Mouse (Mus musculus) kidney, postnatal 0 days (tissue): Measurements from ENCODE around the gene Snx8. TPM values are rescaled to one million over a fixed set of nuclear protein-coding genes. Genes with fewer than 3 reads are reported as not detected.
"Not testable (repeated sequence)": the region's sequence is repeated elsewhere in the genome, so short reads cannot be mapped to it uniquely, and the experiment has no call there.

Experiments
- ATAC-seq: fragments of 200-750 bp; cut with Nextera tagmentation; replicated peaks from 2 replicates; pipeline ENCODE4 v1.8.0; 2017; ENCODE audit warnings: low read depth, moderate number of reproducible peaks, moderate TSS enrichment, moderate library complexity; ENCODE audit not compliant: low FRiP score
- DNase-seq: peaks from one replicate; pipeline ENCODE4 v3.0.0-alpha.2; 2016; ENCODE audit warnings: low spot score
- H3K27ac ChIP-seq: fragments of 300-500 bp; sonication (generic); 2 replicates; pipeline ENCODE4 v1.5.1; 2014; ENCODE audit warnings: mild to moderate bottlenecking
- H3K27me3 ChIP-seq: fragments of 300-500 bp; sonication (generic); 2 replicates; pipeline ENCODE4 v1.6.1; 2014; ENCODE audit warnings: low read length, mixed read lengths; ENCODE audit not compliant: insufficient read depth
- H3K36me3 ChIP-seq: fragments of 300-500 bp; sonication (generic); 2 replicates; pipeline ENCODE4 v1.6.1; 2014; ENCODE audit warnings: low read length, mixed read lengths; ENCODE audit not compliant: insufficient read depth
- H3K4me1 ChIP-seq: fragments of 300-500 bp; sonication (generic); replicated peaks from 2 replicates; pipeline ENCODE4 v1.6.1; 2014; ENCODE audit warnings: antibody characterized with exemption, low read length, mixed read lengths; ENCODE audit not compliant: insufficient read depth
- H3K4me2 ChIP-seq: fragments of 300-500 bp; sonication (generic); 2 replicates; pipeline ENCODE4 v1.6.1; 2014; ENCODE audit warnings: mild to moderate bottlenecking, low read length, moderate library complexity, mixed read lengths
- H3K4me3 ChIP-seq: fragments of 300-500 bp; sonication (generic); replicated peaks from 2 replicates; pipeline ENCODE4 v1.5.1; 2014; ENCODE audit warnings: low read depth, low read length
- H3K9ac ChIP-seq: fragments of 300-500 bp; sonication (generic); 2 replicates; pipeline ENCODE4 v1.6.1; 2014; ENCODE audit warnings: low read depth, low read length
- H3K9me3 ChIP-seq: fragments of 300-500 bp; sonication (generic); replicated peaks from 2 replicates; pipeline ENCODE4 v1.6.1; 2016; ENCODE audit warnings: low read length, inconsistent platforms, mixed read lengths
- CTCF ChIP-seq: IDR thresholded peaks from 2 replicates; pipeline ENCODE4 v1.5.1; 2016; ENCODE audit warnings: antibody characterized with exemption, low read depth, mild to moderate bottlenecking, moderate library complexity
- WGBS: fragments of 180-500 bp; shearing (Covaris S2); extraction: QIAGEN DNeasy Blood & Tissue Kit; methylation state at CpG from one replicate; pipeline ENCODE4 v1.1.7; 2014; 5-methylcytosine and 5-hydroxymethylcytosine counted together
- polyA plus RNA-seq: library from polyadenylated mRNA; unstranded; fragments of >200 nt; fragmentation: Nextera tagmentation; extraction: Ambion mirVana; gene quantifications from 2 replicates; pipeline ENCODE4 v1.2.1, GENCODE M21; 2015

The Snx8 gene
- polyA plus RNA-seq, 1 experiment from 2014 or later: 28.8 TPM

GRCm38 (mm10) chr5:140369466-140369865 lies 19.6 kb downstream of the Snx8 start:
- WGBS: 42% methylated on average over 2 of the region's 2 CpGs
- H3K9me3 ChIP-seq: no peaks in the 10 kb centered on the region
- H3K4me2 ChIP-seq: no peak overlapping the region
- H3K4me3 ChIP-seq: no peak overlapping the region
- no peaks in the 10 kb centered on the region for H3K36me3 ChIP-seq
- H3K27me3 ChIP-seq: no peaks in the 10 kb centered on the region
- TF ChIP-seq CTCF: no peak
- peaks cover 8% of the 10 kb centered on the region; the same call in 1 of the 2 replicates for H3K4me1 ChIP-seq
- 0 out of 2 replicates have a peak overlapping the region, but pooled peaks have one; percentile 50 for H3K27ac ChIP-seq
- no peak overlapping the region for H3K9ac ChIP-seq
- DNase-seq (peak; percentile 30), ATAC-seq (no peak)

- no peak for TF ChIP-seq CTCF
- H3K4me3 ChIP-seq: no peak overlapping the region
- peaks cover 4% of the 10 kb centered on the region; the same call in 1 of the 2 replicates for H3K4me1 ChIP-seq
- 88% methylated on average over 4 of the region's 4 CpGs for WGBS
- no peak for DNase-seq
- no peak overlapping the region for H3K4me2 ChIP-seq
- no peak overlapping the region for H3K9ac ChIP-seq
- H3K27me3 ChIP-seq: no peaks in the 10 kb centered on the region
- no peak overlapping the region for H3K27ac ChIP-seq
- H3K36me3 ChIP-seq: no peaks in the 10 kb centered on the region
- ATAC-seq: no peak
- H3K9me3 ChIP-seq: no peaks in the 10 kb centered on the region
These were observed 20.1 kb downstream of the Snx8 start for GRCm38 (mm10) chr5:140368926-140369325.

GRCm38 (mm10) chr5:140368126-140368525 lies 20.9 kb downstream of the Snx8 start:
- H3K4me3 ChIP-seq, H3K9ac ChIP-seq, H3K36me3 ChIP-seq, H3K4me1 ChIP-seq, H3K27me3 ChIP-seq, DNase-seq, ATAC-seq, H3K4me2 ChIP-seq, H3K9me3 ChIP-seq, H3K27ac ChIP-seq: not testable (repeated sequence)
- 95% methylated on average over 2 of the region's 2 CpGs for WGBS

- DNase-seq: no peak
- Histone ChIP-seq H3K27ac (peak overlapping the region; percentile 42; the same call in 1 of the 2 replicates), H3K9ac (no peak overlapping the region), H3K4me1 (no peaks in the 10 kb centered on the region; the same call in 1 of the 2 replicates), H3K27me3 (no peaks in the 10 kb centered on the region), H3K4me2 (no peak overlapping the region), H3K4me3 (no peak overlapping the region), H3K9me3 (no peaks in the 10 kb centered on the region), H3K36me3 (no peaks in the 10 kb centered on the region)
- peak; percentile 27; the same call in 1 of the 2 replicates for ATAC-seq
- 78% methylated on average over 5 of the region's 5 CpGs for WGBS
- TF ChIP-seq CTCF: no peak
These were observed 24.6 kb downstream of the Snx8 start for GRCm38 (mm10) chr5:140364415-140364814.

- peak overlapping the region; percentile 8; the same call in 1 of the 2 replicates for H3K27ac ChIP-seq
- no peak for TF ChIP-seq CTCF
- H3K4me1 ChIP-seq: no peaks in the 10 kb centered on the region
- no peak overlapping the region for H3K9ac ChIP-seq
- H3K27me3 ChIP-seq: no peaks in the 10 kb centered on the region
- H3K36me3 ChIP-seq: 0 out of 2 replicates have a peak, but pooled peaks cover 18% of the 10 kb centered on the region
- DNase-seq (no peak), ATAC-seq (peak; percentile 59; the same call in 1 of the 2 replicates)
- H3K4me2 ChIP-seq: no peak overlapping the region
- 81% methylated on average over 14 of the region's 14 CpGs for WGBS
- H3K4me3 ChIP-seq: no peak overlapping the region
- H3K9me3 ChIP-seq: no peaks in the 10 kb centered on the region
These were observed 29.0 kb downstream of the Snx8 start for GRCm38 (mm10) chr5:140359930-140360674.

GRCm38 (mm10) chr5:140357466-140357865 lies 31.6 kb downstream of the Snx8 start:
- ATAC-seq (no peak), DNase-seq (no peak)
- no peak for TF ChIP-seq CTCF
- peaks cover 33% of the 10 kb centered on the region for H3K36me3 ChIP-seq
- no peak overlapping the region for H3K27ac ChIP-seq
- no peak overlapping the region for H3K9ac ChIP-seq
- no peak overlapping the region for H3K4me3 ChIP-seq
- no peaks in the 10 kb centered on the region for H3K27me3 ChIP-seq
- H3K9me3 ChIP-seq: no peaks in the 10 kb centered on the region
- 80% methylated on average over 3 of the region's 3 CpGs for WGBS
- no peak overlapping the region for H3K4me2 ChIP-seq
- H3K4me1 ChIP-seq: no peaks in the 10 kb centered on the region
